9 mouse cellular contexts compared by ENCODE assay signal in the genomic region with DNA sequence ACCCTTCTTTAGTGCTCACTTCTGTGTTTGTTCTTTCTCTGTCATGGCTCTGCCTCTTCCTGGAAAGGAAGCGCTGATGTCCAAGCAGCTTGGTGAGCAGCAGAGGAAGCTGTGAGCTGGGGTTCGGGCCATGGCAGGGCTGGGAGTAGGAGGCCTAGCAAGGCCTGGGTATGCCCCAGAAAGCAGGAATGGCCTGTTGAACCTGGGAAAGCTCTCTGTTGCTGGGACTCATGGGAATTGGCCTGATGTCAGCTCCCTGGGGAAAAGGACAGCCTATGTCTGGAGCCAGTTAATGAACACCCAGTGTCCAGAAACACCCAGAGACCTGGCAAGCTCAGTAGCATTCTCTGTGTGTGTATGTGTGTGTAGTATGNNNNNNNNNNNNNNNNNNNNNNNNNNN. TPM values are rescaled to one million over a fixed set of nuclear protein-coding genes. Genes with fewer than 3 reads are reported as not detected.
A peak's percentile ranks its signal among the peaks of the same experiment; 100 is the strongest.
DNase-seq lines count a peak whose midpoint lies in the region; ATAC-seq and TF ChIP-seq lines count a peak whose summit lies in the region.
"Had no signal": no experiment of that assay in that cellular context is flagged by ENCODE, and none has a peak within 500 bp of the region (broad histone marks: within the 10 kb centered on the region; RNA-seq: fewer than 3 reads in every experiment).

No protein-coding gene starts in this region.

- 49% methylated on average over 2 of the region's 2 CpGs for WGBS in liver, embryonic 13.5 days (ENCODE audit: insufficient replicate concordance)

- DNase-seq in cerebellum, adult 18-20 months = peak; percentile 9 to 12
- DNase-seq in cerebellum, adult 9-10 months = no peak
- no peak for DNase-seq in Patski (ENCODE audit: low read depth, low spot score)
- peak; percentile 34 for DNase-seq in heart, postnatal 25 days (ENCODE audit: low spot score)
- DNase-seq in liver, embryonic 13.5 days = no peak
- DNase-seq in thymus, adult 18-20 months = no peak
- no peak for DNase-seq in urinary bladder, postnatal 36 days (ENCODE audit: low spot score in 2 of 2)
- DNase-seq in urinary bladder, postnatal 14 days (ENCODE audit: low spot score) = no peak

- intact Hi-C loops in heart, postnatal 25 days (cut with DNase I) = no loop called here

- ATAC-seq in Patski = peak; percentile 36
- no peak for ATAC-seq in liver, embryonic 13.5 days (ENCODE audit: low read depth)

- no peak overlapping the region for H3K9ac ChIP-seq in liver, embryonic 13.5 days

- no peak for TF ChIP-seq CTCF in Patski (IDR thresholded peaks at IDR 0.05)

- H3K4me3 ChIP-seq in liver, embryonic 13.5 days (replicated peaks) = no peak overlapping the region

- no peaks in the 10 kb centered on the region for H3K27me3 ChIP-seq in Patski
- no peaks in the 10 kb centered on the region for H3K27me3 ChIP-seq in liver, embryonic 13.5 days

- H3K9me3 ChIP-seq in liver, embryonic 13.5 days (replicated peaks) = no peaks in the 10 kb centered on the region

- CTCF ChIA-PET in Patski (lab: Charles Lee) = interaction anchor here (1.2 to 2.7 kb wide), 2 partner anchors 32 to 122 kb away, joined by 3 to 10 read pairs; no protein-coding TSS in a partner anchor

- H3K27ac ChIP-seq in liver, embryonic 13.5 days = peak overlapping the region; percentile 16; the same call in 1 of the 2 replicates

- peaks cover 15% of the 10 kb centered on the region for H3K4me1 ChIP-seq in liver, embryonic 13.5 days (replicated peaks)

- in situ Hi-C loops in Patski (cut with MboI; ENCODE audit: low pct_unique_long_range_greater_than_20kb) = loop anchor here (10.0 kb wide), 1 partner anchor 122 kb away; no protein-coding TSS in a partner anchor

- H3K36me3 ChIP-seq in liver, embryonic 13.5 days = no peaks in the 10 kb centered on the region

- H3K4me2 ChIP-seq in liver, embryonic 13.5 days = 0 out of 2 replicates have a peak overlapping the region, but pooled peaks have one; percentile 23

- POLR2A ChIA-PET in Patski (lab: Charles Lee) = no interaction called here

RNA-seq across cellular contexts. Expression of a gene that starts 20.3 kb away (rescaled TPM):
- 0.06 TPM for polyA plus RNA-seq in Patski (2021)
- total RNA-seq in heart, postnatal 25 days (2021) = under 1 TPM; 0.28 to 0.31 TPM
- 0.06 and 0.14 TPM in 2 replicates for polyA plus RNA-seq in liver, embryonic 13.5 days (2015; fragmentation: Nextera tagmentation; extraction: Ambion mirVana)
- total RNA-seq: hematopoietic stem cell, adult 5-6 weeks had no signal

RNA-seq across cellular contexts. Expression of a gene that starts 50.3 kb away (rescaled TPM):
- polyA plus RNA-seq in Patski (2021) = 17.4 TPM
- total RNA-seq in heart, postnatal 25 days (2021) = 10 to 100 TPM; 18.4 to 25.6 TPM
- 2.7 and 3.0 TPM in 2 replicates for polyA plus RNA-seq in liver, embryonic 13.5 days (2015; fragmentation: Nextera tagmentation; extraction: Ambion mirVana)

Comparison
In these comparisons a context has a peak if more than half of its experiments do, and no peak if none do; other contexts are left out.
1. DNase-seq: peak in cerebellum, adult 18-20 months (2 of 2) and heart, postnatal 25 days (single experiment); none in cerebellum, adult 9-10 months (single experiment), Patski (single experiment), liver, embryonic 13.5 days (single experiment), thymus, adult 18-20 months (0 of 2), urinary bladder, postnatal 36 days (0 of 2) and urinary bladder, postnatal 14 days (single experiment).